Mouse (Mus musculus) liver, embryonic 14.5 days (tissue): ENCODE measurements around the gene Zdhhc6. TPM values are rescaled to one million over a fixed set of nuclear protein-coding genes. Genes with fewer than 3 reads are reported as not detected.
A peak's percentile ranks its signal among the peaks of the same experiment; 100 is the strongest.

Source experiments
- ATAC-seq: fragments of 200-750 bp; cut with Nextera tagmentation; 2 replicates; pipeline ENCODE4 v1.8.0; 2017; ENCODE audit warnings: moderate number of reproducible peaks, mild to moderate bottlenecking, moderate library complexity; ENCODE audit not compliant: insufficient read depth
- DNase-seq, 3 experiments: peaks; one replicate each; pipeline ENCODE4 v3.0.0-alpha.2; 2012 to 2013; ENCODE audit warnings: low read depth in 3 of 3, low spot score in 3 of 3
- H3K27ac ChIP-seq: fragments of 300-500 bp; sonication (generic); 2 replicates; pipeline ENCODE4 v1.5.1; 2014; ENCODE audit warnings: moderate library complexity, mild to moderate bottlenecking, control low read depth, inconsistent platforms
- H3K27me3 ChIP-seq: fragments of 300-500 bp; sonication (generic); 2 replicates; pipeline ENCODE4 v1.6.1; 2014; ENCODE audit warnings: mild to moderate bottlenecking, low read length, moderate library complexity; ENCODE audit not compliant: control insufficient read depth, insufficient read depth
- H3K36me3 ChIP-seq: fragments of 300-500 bp; sonication (generic); replicated peaks from 2 replicates; pipeline ENCODE4 v1.6.1; 2014; ENCODE audit warnings: low read depth; ENCODE audit not compliant: control insufficient read depth, insufficient read depth
- H3K4me1 ChIP-seq, 2 experiments: fragments of 200-500 bp in 1 of 2; fragments of 300-500 bp in 1 of 2; sonication (generic) in 1 of 2; replicated peaks; 2 replicates each; pipeline ENCODE4 v1.6.1; 2012 to 2014; ENCODE audit warnings: antibody characterized with exemption in 1 of 2, inconsistent platforms in 1 of 2, low read length in 1 of 2; ENCODE audit not compliant: control insufficient read depth in 2 of 2, insufficient read depth in 2 of 2
- H3K4me2 ChIP-seq: fragments of 300-500 bp; sonication (generic); 2 replicates; pipeline ENCODE4 v1.6.1; 2014; ENCODE audit warnings: low read depth, mild to moderate bottlenecking, control low read depth, moderate library complexity
- H3K4me3 ChIP-seq, 2 experiments: fragments of 200-500 bp in 1 of 2; fragments of 300-500 bp in 1 of 2; sonication (generic) in 1 of 2; 2 replicates each; pipeline ENCODE4 v1.5.1; 2012 to 2014; ENCODE audit warnings: low read depth in 2 of 2, low read length in 2 of 2, mild to moderate bottlenecking in 2 of 2, control low read depth in 1 of 2, inconsistent platforms in 1 of 2, moderate library complexity in 1 of 2; ENCODE audit not compliant: insufficient read depth in 1 of 2
- H3K9ac ChIP-seq: fragments of 300-500 bp; sonication (generic); replicated peaks from 2 replicates; pipeline ENCODE4 v1.6.1; 2014; ENCODE audit warnings: mild to moderate bottlenecking, control low read depth, moderate library complexity
- H3K9me3 ChIP-seq: fragments of 300-500 bp; sonication (generic); 2 replicates; pipeline ENCODE4 v1.6.1; 2016; ENCODE audit warnings: low read length, mixed read lengths; ENCODE audit not compliant: control insufficient read depth
- CTCF ChIP-seq: IDR thresholded peaks from 2 replicates; pipeline ENCODE4 v1.5.1; 2016; ENCODE audit warnings: antibody characterized with exemption, low read depth, control low read depth
- EP300 ChIP-seq: IDR thresholded peaks from 2 replicates; pipeline ENCODE4 v1.6.1; 2016; ENCODE audit warnings: antibody characterized with exemption, low read depth
- WGBS: fragments of 180-500 bp; shearing (Covaris S2); extraction: QIAGEN DNeasy Blood & Tissue Kit; methylation state at CpG from one replicate; pipeline ENCODE4 v1.1.7; 2014; ENCODE audit not compliant: insufficient replicate concordance; 5-methylcytosine and 5-hydroxymethylcytosine counted together
- polyA plus RNA-seq, 2 experiments: library from polyadenylated mRNA; depleted of rRNA in 1 of 2; stranded (reverse) in 1 of 2; unstranded in 1 of 2; fragments of >200 nt; fragmentation: Nextera tagmentation in 1 of 2; extraction: Ambion mirVana in 1 of 2; gene quantifications; 2 replicates each; pipeline versions ENCODE4 v1.2.1 to v1.2.3; 2012 to 2014

Gene Zdhhc6
- polyA plus RNA-seq, 2 experiments: 14.2 to 51.3 TPM

- peaks cover 30% of the 10 kb centered on the region for H3K36me3 ChIP-seq
- TF ChIP-seq EP300 (no peak), CTCF (no peak)
- WGBS: 63% methylated on average over 3 of the region's 3 CpGs
- no peaks in the 10 kb centered on the region for H3K9me3 ChIP-seq
- no peak for DNase-seq
- H3K4me1 ChIP-seq: peaks cover 34 to 41% of the 10 kb centered on the region in 2 experiments
- no peaks in the 10 kb centered on the region for H3K27me3 ChIP-seq
- H3K9ac ChIP-seq: no peak overlapping the region
- no peak overlapping the region for H3K4me2 ChIP-seq
- H3K4me3 ChIP-seq: no peak overlapping the region
- no peak for ATAC-seq
- H3K27ac ChIP-seq: no peak overlapping the region
These were observed 39.1 kb downstream of the Zdhhc6 start for GRCm38 (mm10) chr19:55276770-55277169.

- ATAC-seq (no peak), DNase-seq (no peak)
- Histone ChIP-seq H3K27ac (peak overlapping the region; percentile 30), H3K4me3 (no peak overlapping the region), H3K9ac (peak overlapping the region; percentile 16; the same call in 1 of the 2 replicates), H3K4me2 (no peak overlapping the region), H3K4me1 (peaks cover 40 to 47% of the 10 kb centered on the region in 2 experiments), H3K27me3 (no peaks in the 10 kb centered on the region), H3K9me3 (no peaks in the 10 kb centered on the region), H3K36me3 (peaks cover 28% of the 10 kb centered on the region)
- WGBS: 51% methylated on average over 4 of the region's 4 CpGs
- TF ChIP-seq EP300 (no peak), CTCF (no peak)
These were observed 39.7 kb downstream of the Zdhhc6 start for GRCm38 (mm10) chr19:55276100-55276499.

- H3K9ac ChIP-seq: no peak overlapping the region
- no peaks in the 10 kb centered on the region for H3K27me3 ChIP-seq
- peak overlapping the region; percentile 11; the same call in 1 of the 2 replicates for H3K4me2 ChIP-seq
- H3K4me1 ChIP-seq: peaks cover 44 to 55% of the 10 kb centered on the region in 2 experiments
- H3K27ac ChIP-seq: peak overlapping the region; percentile 77
- peaks cover 30% of the 10 kb centered on the region for H3K36me3 ChIP-seq
- ATAC-seq: peak; percentile 87
- TF ChIP-seq CTCF: no peak
- peak; percentile 97 for TF ChIP-seq EP300
- H3K9me3 ChIP-seq: no peaks in the 10 kb centered on the region
- 14% methylated on average over 6 of the region's 6 CpGs for WGBS
- DNase-seq: peak in 2 of 3 experiments; percentile 55 to 58
- H3K4me3 ChIP-seq: no peak overlapping the region
These were observed 42.5 kb downstream of the Zdhhc6 start for GRCm38 (mm10) chr19:55273340-55273739.

- peak; percentile 54; the same call in 1 of the 2 replicates for TF ChIP-seq EP300
- TF ChIP-seq CTCF: no peak
- no peaks in the 10 kb centered on the region for H3K27me3 ChIP-seq
- DNase-seq (no peak), ATAC-seq (peak; percentile 51; the same call in 1 of the 2 replicates)
- peak overlapping the region; percentile 18; the same call in 1 of the 2 replicates for H3K9ac ChIP-seq
- WGBS: 32% methylated on average over 3 of the region's 3 CpGs
- peak overlapping the region; percentile 42 for H3K27ac ChIP-seq
- peaks cover 24% of the 10 kb centered on the region for H3K36me3 ChIP-seq
- H3K4me2 ChIP-seq: no peak overlapping the region; the same call in 1 of the 2 replicates
- H3K9me3 ChIP-seq: no peaks in the 10 kb centered on the region
- no peak overlapping the region for H3K4me3 ChIP-seq
- H3K4me1 ChIP-seq: peaks cover 44 to 57% of the 10 kb centered on the region in 2 experiments
These were observed 44.4 kb downstream of the Zdhhc6 start for GRCm38 (mm10) chr19:55271448-55271847.

DNA sequence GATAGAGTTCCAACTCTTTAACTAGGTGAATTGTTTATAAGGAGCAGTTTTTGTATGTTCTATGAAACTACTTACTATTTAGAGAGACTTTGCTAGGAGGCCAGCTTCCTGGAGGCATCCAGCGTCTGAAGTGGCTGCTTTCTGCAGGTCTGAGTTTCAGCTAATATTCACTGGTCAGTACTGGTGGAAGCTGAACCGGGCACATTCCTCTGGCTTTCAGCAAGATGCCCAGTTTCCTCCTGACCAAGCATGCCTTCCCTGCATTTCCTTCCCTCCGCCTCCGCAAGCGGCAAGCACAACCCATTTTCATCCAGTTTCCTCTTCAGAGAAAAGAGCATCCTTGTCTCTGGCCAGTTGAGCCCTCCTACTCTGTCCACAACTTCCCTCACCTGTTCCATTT lies 46.8 kb downstream of the Zdhhc6 start:
- ATAC-seq (no peak), DNase-seq (no peak)
- Histone ChIP-seq H3K27me3 (no peaks in the 10 kb centered on the region), H3K9me3 (no peaks in the 10 kb centered on the region), H3K4me2 (no peak overlapping the region), H3K4me1 (peaks cover 24 to 42% of the 10 kb centered on the region in 2 experiments), H3K27ac (no peak overlapping the region), H3K4me3 (no peak overlapping the region), H3K9ac (no peak overlapping the region), H3K36me3 (peaks cover 24% of the 10 kb centered on the region)
- TF ChIP-seq EP300 (no peak), CTCF (no peak)
- WGBS: 79% methylated on average over 5 of the region's 5 CpGs
